Mouse (Mus musculus) left cerebral cortex, adult 18-20 months (tissue): ENCODE results near the gene Nat9. TPM values are rescaled to one million over a fixed set of nuclear protein-coding genes. Genes with fewer than 3 reads are reported as not detected.
A peak's percentile ranks its signal among the peaks of the same experiment; 100 is the strongest.

Experiments used
- DNase-seq, 2 experiments: peaks; one replicate each; pipeline ENCODE4 v3.0.0; 2021 to 2022; ENCODE audit warnings: low spot score in 2 of 2, mixed read lengths in 1 of 2
- total RNA-seq, 2 experiments: library from RNA; stranded (reverse); gene quantifications; 2 replicates each; pipeline ENCODE4 v1.2.3; 2021

Nat9 gene
- total RNA-seq, 2 experiments from 2014 or later: 24.3 to 30.5 TPM

DNA sequence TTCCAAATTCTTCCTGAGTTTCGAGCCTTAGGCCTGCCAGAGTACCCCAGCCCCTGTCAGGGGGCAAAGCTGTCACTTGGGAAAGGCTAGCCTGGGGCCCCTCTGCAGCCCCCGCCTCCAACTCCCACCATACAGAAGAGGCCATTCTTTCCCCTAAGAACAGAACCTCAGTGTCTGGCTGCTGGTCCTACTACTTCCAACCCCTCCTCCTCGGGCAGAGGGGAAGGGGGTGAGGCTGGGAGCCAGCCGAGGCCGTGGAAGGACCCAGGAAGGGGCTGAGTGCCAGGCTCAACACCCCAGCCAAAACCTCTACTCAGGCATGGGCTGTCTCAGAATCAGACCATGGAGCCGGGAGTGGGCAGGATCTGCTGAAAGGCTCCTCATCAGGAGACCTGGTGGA is 8.5 kb downstream of the Nat9 start:
- peak in 1 of 2 experiments; percentile 22 for DNase-seq

DNA sequence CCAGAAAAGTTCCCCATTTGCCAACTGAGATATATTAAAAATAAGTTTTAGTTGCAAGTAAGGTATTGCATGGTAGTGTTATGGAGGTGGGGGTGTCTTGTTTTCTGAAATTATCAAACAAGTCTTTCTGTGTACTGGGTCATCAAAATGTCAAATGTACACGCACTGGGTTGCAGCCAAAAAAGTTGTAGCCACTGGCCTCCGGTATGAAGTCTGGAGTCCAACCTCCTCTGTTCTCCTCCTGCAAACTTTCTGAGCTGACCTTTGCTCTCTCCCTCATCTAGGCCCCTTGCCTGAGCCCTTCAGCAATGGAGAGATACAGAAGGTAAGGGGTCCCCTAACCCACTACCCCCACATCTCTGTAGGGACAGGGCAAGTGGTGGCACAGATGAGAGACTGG is 8.9 kb downstream of the Nat9 start:
- no peak for DNase-seq

DNA sequence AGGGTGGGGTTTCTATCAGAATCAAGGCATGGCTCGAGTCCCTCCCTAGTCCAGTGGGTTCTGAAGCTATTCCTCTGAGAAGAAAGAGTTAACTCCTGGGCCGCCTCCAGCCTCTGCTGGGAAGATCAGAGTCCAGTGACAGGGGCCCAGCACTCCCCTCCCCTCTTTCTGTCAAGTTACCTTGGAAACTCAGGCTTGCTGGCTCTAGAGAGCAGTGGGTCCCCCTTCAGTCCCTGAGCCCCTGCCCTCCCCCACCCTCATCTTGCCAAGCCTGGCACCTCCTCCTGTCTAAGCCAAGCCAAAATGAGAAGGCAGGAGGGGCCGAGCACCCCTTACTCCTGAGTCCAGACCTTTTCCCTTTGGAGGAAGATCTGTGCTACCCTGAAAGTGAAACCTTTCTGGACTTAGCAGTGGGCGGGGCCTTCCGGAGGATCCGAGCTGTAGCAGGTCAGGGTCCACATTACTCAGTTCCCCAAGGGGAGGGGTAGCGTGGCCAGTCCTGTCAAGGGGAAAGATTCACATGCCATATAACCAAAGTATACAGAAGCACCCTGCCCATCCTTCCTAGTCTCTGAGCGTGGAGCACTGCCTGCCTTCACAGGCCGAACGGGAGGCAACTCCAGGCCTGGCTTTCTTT is 10.0 kb downstream of the Nat9 start:
- no peak for DNase-seq

DNA sequence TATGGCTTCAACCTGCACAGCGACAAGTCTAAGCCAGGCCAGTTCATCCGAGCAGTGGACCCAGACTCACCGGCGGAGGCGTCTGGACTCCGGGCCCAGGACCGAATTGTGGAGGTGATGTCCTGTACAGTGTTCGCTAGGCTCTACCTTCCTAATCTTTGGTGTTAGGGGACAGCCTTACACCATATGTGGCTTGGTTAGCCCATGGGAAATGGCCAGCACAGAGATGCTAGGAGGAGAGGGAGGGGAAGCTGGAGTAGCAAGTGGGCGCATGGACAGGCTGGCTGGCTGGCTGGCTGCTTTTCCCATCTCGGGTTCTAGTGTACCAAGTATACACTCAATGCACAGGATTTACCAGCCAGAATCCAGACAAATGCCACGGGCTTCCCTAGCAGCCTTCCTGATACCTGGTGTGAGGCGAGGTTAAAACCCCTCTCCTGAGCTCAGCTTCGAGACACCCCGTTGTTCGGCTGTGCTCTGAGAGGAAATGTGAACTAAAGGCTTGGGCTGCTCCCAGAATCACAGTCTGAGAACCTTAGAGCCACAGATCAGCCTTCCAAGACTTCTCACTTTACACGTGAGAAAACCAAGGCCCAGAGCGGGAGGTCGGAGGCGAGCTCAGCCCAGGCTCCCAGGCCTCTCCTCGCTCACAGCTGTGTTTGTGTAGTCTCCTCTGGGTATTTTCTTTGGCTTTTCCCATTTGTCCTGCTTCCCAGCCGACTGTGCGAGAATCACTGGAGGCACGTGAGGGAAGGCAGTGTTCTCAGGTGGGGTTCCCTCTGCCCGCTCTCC is 11.1 kb downstream of the Nat9 start:
- DNase-seq: no peak

DNA sequence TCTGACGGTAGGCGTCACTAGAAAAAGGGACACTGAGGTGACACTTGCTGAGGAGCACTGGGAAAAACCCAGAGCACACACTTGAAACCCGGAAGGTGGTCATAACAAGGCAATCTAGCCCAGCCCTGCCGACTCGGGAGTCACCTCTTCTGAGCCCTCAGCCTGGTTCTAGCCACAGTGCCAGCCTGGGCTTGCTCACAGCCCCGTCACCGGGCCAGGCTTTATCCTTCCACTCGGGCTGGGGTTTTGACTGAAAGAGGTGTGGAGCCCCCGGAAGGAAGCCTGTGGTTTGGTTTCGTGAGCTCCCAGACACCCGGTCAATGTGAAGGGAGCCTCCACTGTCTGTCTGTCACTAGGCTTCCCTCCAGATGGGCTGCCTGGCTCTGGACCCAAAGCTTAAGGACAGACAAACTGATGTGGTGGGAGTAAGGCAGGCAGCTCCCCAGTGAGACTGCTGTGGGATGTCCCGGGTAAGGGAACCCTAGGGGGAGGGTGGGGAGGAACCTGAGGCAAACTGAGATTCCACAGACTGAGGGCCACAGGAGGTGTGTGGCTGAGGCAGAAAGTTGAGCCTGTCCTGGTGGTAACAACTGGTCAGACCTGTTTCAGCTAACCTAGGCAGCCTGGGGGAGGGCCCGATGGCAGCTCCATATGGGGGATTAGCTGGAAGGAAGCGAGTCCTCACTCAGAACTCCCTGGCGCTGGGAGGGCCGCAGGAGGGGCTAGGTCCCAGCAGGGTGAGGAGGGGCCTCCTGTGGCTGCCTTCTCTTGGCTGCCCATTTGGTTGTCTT is 13.9 kb downstream of the Nat9 start:
- DNase-seq: no peak

DNA sequence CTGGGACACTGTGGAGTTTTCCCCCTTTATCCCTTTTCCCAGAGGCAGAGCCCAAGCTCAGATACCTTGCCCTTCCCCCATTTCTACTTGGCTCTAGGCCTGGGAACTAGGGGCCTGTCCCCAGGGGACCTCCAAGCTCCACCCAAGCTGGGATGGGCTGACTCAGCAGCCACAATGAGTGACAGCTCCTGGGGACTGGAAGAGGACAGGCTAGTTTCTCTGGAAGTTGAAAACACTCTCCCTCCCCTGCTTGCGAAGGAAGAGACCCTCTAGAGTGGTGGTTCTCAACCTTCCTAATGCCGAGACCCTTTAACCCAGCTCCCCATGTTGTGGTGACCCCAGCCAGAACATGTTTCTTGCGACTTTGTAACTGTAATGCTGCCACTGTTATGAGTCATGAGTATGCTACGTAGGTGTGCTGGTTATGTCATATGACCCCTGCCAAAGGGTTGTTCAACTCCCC is 14.8 kb downstream of the Nat9 start:
- no peak for DNase-seq

DNA sequence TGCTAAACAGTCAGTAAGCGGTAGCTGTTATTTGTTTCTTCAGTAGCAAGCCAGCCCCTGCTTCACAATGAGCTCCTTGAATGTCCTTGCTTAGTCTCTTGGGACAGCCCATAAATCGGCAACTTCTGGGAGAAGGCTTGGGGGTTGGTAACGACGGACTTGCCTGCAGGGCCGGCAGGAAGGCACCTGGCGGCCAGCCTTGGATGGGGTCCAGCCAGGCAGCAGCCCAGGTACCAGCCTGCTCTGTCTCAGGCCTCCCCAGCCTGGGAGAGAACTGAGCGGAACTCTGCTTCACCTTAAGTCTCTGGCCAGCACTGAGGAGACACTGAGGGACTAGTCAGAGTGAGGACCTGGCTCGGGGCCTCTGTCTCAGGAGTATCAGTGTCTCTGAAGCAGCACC is 16.5 kb downstream of the Nat9 start:
- DNase-seq: no peak

DNA sequence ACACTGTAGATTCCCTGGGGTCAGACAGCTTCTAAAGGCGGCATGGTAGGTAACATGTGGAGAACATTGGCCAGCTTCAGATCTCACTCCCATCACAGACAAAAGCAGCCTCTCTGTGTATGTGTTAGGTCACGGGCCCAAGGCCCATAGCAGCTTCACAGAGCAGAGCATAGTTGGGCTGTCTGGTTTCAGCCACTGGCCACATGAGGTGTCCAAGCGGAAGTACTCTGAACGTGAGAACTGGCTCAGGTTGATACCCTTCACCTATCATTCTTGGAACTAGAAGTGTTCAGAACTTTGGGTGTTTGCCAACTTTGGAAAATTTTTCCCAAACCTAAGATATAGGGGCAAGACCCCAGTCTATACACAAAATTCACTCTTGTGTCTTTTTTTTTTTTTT is 18.2 kb downstream of the Nat9 start:
- DNase-seq: no peak

DNA sequence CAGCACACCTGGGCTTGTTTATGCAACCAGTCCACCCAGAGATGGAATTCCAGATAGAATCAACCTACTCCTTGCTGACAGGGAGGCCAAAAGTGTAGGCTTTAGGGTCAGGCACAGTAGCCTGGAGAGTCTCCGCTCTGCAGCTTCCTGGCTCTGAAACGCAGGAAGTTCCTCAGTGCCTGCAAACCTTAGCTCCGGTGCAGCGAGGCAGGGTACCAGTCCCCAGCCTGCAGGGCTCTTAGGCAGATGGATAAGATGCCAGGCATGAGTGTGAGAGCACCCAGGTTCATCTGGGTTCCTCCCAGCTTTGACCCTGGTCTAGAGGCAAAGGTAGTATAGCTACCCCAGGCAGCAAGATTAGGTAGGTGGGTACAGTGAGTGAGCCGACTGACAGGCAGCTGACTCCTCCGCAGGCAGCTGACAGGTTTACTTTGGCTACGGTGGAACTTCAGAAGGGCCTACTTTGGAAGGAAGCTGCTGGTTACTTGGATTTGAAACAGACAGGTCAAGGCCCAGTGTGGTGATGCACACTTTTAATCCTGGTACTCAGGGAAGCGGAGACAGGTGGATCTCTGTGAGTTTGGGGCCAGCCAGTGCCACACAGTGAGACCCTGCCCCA is 19.9 kb downstream of the Nat9 start:
- no peak for DNase-seq

DNA sequence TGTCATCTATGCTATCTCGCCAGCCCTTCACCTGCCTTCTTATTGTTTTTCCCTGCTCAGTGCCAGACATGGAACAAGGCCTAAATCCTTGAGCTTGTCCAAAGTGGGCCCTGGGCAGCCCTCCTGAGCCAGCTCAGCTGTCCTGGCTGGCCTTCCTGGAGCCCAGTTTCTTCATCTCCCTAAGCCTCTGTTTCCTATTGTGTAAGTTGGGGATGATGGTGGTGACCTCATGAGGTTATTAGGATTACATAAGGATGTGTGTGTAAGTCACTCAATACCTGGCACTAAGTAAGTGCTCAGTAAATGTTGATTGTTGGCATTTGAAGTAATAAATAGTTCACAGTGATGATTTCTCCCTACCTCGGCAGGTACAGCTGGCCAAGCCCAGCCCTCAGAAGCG is 20.9 kb downstream of the Nat9 start:
- no peak for DNase-seq

DNA sequence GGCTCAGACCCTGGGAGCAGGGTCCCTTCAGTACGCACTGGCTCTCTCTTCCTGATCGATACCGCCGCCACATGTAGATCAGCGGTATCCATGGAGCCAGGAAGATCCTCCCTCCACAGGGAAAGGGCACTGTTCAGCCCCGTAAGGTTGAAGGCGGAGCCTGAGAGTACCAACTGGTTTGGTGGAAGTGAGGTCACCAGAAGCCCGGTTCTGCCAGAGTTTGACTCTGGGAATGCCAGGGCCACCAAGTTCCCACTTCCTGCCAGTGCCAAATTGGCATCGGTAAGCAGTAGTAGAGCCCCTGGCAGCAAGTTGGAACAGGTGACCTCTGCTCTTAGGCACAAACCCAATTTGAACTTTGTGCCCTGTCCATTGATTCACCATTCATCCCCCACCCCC is 22.7 kb downstream of the Nat9 start:
- no peak for DNase-seq

DNA sequence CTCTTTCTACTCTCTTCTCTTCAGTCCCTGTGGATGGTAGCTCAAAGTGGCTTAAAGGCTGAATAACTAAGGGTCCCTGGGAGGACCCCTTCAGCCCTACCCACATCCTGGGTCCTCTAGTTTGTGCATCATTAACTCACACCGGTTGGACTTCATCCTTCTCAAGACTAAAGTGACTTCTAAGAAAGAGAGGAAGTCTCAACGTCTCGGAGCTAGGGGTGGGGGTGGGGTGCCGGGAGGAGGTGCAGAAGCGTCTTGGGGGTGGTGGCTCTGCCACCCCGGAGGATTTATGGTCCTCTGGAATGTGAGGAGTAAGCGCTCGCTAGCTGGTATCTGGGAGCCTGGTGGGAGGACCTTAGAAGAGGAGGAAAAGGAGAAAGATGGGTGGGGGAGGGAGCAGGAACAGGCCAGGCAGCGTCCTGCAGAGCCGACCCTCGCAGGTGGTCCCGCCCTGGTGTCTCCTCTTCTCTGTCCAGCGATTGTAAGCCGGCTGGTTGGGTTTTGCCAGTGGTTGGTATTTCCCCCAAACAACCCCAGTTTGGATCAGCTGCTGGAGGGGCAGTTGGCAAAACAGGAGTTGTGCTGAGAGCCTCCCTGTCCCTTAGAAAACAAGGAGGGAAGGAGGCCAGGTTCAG is 23.2 kb downstream of the Nat9 start:
- no peak for DNase-seq

DNA sequence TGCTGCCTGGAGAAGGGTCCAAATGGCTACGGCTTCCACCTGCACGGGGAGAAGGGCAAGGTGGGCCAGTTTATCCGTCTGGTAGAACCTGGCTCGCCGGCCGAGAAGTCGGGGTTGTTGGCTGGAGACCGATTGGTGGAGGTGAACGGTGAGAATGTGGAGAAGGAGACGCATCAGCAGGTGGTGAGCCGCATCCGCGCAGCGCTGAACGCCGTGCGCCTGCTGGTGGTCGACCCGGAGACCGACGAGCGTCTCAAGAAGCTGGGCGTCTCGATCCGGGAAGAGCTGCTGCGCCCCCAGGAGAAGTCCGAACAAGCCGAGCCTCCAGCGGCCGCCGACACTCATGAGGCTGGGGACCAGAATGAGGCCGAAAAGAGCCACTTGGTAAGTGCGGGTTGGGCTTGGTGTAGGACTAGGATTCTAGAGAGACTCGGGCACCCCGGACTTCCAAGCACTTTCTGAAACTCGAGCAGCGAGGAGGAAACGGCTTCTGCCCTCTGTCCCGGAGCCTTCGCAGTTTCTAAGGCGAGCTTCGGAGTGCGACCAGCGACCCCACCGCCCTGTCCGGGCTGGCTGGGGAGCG is 24.0 kb downstream of the Nat9 start:
- no peak for DNase-seq

DNA sequence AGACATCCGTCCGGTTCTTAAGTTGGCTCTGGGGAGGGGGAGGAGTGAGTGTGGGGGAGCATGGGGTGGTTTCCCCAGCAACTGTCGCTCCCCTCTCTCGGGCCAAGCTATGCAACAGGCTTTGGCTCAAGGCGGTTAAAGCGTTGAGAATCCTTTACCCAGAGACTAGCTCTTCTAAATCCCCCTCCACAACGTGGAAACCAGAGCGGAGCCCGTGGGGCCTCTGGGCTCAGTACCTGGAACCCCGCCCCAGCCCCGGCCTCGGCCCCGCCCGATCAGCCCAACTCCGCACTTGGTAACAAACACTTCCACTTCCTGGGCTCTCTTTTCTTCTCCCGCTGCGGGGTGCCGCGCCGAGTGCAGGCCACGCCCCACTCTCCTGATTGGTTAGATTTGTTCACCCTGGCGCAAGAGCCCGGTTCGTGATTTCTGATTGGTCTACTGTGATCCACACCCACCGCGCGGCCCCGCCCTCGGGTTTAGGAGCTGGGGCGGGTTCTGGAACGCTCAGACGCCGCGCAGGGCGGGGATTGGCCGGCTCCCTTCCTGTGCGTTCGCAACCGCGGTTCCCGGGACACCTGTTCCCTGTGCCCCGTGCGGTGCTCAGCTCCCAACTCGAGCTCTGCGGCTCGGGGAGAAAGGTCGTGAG is 24.7 kb downstream of the Nat9 start, which contains the start of gene Slc9a3r1:
TSS of gene Slc9a3r1 (plus strand) at position 510 of the 649 bp plus-strand sequence.
- DNase-seq: peak; percentile 84 to 89

DNA sequence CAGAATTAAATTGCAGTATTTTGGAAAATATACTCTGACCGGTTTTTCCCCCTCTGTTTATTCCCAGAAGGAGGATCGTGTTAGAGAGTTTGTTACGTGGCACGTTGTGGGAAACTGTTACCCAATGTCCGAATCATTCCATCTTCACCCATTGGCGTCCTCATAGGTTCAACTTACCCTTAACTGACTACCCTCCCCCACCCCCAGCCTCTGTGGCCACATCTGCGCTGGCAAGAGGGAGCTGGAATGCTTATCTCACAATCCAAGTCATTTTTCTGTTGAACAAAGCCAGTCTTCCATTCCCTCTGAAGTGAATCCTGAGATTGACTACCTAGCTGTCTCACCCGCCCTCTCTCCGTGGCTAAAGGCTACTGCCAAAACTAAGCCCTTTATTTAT is 25.5 kb downstream of the Nat9 start:
- no peak for DNase-seq

DNA sequence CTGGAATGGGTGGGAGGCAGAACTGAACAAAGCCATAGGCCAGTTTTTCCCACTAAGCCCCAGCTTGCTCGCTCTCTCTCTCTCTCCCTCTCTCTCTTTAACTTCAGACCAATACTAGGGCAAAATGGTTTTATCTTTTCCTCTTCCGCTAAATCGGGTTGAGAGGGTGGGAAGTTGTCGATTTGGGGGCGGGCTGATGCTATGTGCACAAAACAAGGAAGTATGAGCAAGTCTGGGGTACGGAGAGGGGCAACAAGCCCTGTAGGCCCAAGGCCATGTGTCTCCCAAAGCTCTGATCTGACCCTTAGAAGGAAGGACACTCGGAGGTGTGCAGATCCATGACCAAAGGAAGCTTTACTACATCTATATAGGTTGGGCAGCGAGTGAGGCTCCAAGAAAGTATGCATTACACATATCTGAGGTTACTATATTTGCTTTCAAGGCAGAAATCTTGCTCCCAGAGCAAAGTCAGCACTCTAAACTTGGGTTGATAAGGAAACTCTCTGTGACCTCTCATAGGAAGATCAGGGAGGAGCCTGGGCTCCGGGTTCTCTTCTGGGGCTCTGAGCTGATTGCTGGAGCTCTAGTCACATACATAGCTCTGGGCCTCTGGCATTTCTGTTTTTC is 26.0 kb downstream of the Nat9 start:
- DNase-seq: no peak

DNA sequence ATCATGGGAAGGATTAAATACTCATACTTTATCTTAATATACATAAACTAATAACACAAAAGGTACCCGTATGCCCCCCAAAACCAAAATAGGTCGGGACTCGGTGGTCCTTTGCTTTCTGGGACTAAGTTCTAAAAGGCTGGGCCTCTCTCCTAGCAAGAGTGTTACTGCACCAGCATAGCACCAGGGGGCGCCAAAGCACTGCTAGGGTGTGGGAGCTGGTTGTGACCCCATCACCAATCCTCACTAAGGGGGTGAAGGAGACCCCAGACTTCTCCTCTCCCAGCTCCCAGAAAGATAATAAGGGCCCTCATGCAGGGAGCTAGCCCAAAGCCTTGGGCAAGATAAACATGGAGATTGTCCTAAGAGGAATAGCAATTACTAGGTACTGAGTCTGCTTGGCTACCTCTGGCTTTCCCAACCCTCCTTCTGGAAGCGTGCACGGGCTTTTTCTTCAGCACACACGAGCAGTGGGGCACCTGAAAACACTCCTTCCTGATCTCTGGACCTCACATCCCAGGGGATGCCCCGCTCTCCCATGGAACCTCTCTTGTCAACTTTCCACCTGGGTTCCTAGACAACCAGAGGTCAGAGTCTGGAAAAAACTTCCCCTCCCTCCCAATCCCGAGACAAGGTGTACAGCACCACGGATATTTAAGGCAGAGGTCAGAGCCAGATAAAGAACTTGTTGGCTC is 26.6 kb downstream of the Nat9 start:
- DNase-seq: peak; percentile 45 to 68

DNA sequence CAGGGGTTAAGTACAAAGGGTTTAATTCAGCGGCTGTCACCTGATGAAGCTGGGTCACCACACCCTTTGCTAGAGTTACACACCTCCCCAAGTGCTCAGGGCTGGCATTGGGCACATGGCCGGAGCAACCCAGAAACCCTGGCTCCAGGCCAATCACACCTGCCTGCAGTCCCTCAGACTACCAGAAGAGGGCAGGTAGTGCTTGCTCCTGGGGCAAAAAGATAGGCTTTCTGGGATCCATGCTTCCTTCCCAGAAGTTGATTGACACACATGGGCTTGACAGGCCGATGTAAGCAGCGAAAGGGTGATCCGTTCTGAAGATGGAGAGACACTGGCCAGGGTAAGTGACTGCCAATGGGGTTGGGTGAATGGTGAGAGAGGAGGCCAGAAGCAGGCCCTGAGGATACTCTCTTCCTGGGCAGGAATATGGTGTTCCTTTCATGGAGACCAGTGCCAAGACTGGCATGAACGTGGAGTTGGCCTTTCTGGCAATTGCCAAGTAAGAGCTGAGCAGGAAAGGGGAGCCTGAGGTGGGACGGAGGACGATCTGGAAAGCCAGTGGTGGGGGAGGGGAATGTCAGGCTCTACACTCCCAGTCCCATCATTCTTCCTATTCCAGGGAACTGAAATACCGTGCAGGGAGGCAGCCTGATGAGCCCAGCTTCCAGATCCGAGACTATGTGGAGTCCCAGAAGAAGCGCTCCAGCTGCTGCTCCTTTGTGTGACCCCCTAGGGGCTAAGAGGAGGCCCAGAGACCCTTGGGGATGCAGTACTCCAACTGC is 27.5 kb downstream of the Nat9 start:
- peak; percentile 44 to 51 for DNase-seq
